Mouse (Mus musculus) cerebellum, adult 2 months (tissue): Measurements from ENCODE around the gene Epb41l1.

Experiments used
- CTCF ChIP-seq: fragments of 200-500 bp; IDR thresholded peaks from 2 replicates; pipeline ENCODE4 v1.5.1; 2011; ENCODE audit warnings: low read depth, mild to moderate bottlenecking, control low read depth, low read length, moderate library complexity, borderline replicate concordance; ENCODE audit not compliant: insufficient read depth
- POLR2A ChIP-seq: fragments of 200-500 bp; IDR thresholded peaks from 2 replicates; pipeline ENCODE4 v1.6.1; 2011; ENCODE audit warnings: low read length, control low read depth, borderline replicate concordance; ENCODE audit not compliant: insufficient read depth

DNA sequence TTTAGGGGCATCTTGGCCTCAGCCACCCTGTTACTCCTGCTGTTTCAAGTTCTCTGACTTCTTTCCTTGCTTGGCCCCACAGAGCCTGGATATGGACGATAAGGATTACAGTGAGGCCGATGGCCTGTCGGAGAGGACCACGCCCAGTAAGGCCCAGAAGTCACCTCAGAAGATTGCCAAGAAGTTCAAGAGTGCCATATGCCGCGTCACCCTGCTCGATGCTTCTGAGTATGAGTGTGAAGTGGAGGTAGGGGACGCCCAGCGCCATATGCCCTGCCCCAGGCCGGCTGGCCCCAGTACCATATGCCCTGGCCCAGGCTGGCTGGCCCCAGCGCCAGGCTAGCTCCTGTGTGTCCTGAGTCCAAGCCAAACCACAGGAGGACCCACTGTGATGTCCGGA, 74.2 kb downstream of the Epb41l1 start:
- TF ChIP-seq CTCF (peak; percentile 2; the same call in 1 of the 2 replicates), POLR2A (no peak)
